Mouse (Mus musculus) stomach, embryonic 16.5 days (tissue): ENCODE results near the gene Plppr1. TPM values are rescaled to one million over a fixed set of nuclear protein-coding genes. Genes with fewer than 3 reads are reported as not detected.

Source experiments
- ATAC-seq: fragments of 200-750 bp; cut with Nextera tagmentation; 2 replicates; pipeline ENCODE4 v1.8.0; 2017; ENCODE audit warnings: moderate number of reproducible peaks, moderate TSS enrichment; ENCODE audit not compliant: insufficient read depth, low FRiP score
- H3K27ac ChIP-seq: fragments of 300-500 bp; sonication (generic); 2 replicates; pipeline ENCODE4 v1.5.1; 2014; ENCODE audit warnings: low read length
- H3K27me3 ChIP-seq: fragments of 300-500 bp; sonication (generic); 2 replicates; pipeline ENCODE4 v1.6.1; 2014; ENCODE audit warnings: low read length, control low read depth, mixed read lengths; ENCODE audit not compliant: control insufficient read depth, insufficient read depth
- H3K36me3 ChIP-seq: fragments of 300-500 bp; sonication (generic); 2 replicates; pipeline ENCODE4 v1.6.1; 2014; ENCODE audit warnings: low read length; ENCODE audit not compliant: control insufficient read depth, insufficient read depth
- H3K4me1 ChIP-seq: fragments of 300-500 bp; sonication (generic); 2 replicates; pipeline ENCODE4 v1.6.1; 2014; ENCODE audit warnings: low read length, control low read depth, mixed read lengths; ENCODE audit not compliant: control insufficient read depth, insufficient read depth
- H3K4me2 ChIP-seq: fragments of 300-500 bp; sonication (generic); 2 replicates; pipeline ENCODE4 v1.6.1; 2014; ENCODE audit warnings: low read depth, low read length, mixed read lengths
- H3K4me3 ChIP-seq: fragments of 300-500 bp; sonication (generic); replicated peaks from 2 replicates; pipeline ENCODE4 v1.5.1; 2014; ENCODE audit warnings: mild to moderate bottlenecking, low read length
- H3K9ac ChIP-seq: fragments of 300-500 bp; sonication (generic); 2 replicates; pipeline ENCODE4 v1.6.1; 2014; ENCODE audit warnings: low read length
- H3K9me3 ChIP-seq: fragments of 300-500 bp; sonication (generic); replicated peaks from 2 replicates; pipeline ENCODE4 v1.6.1; 2016; ENCODE audit warnings: low read length, control low read depth; ENCODE audit not compliant: control insufficient read depth
- WGBS: fragments of 180-500 bp; shearing (Covaris S2); extraction: QIAGEN DNeasy Blood & Tissue Kit; methylation state at CpG from one replicate; pipeline ENCODE4 v1.1.7; 2014; 5-methylcytosine and 5-hydroxymethylcytosine counted together
- polyA plus RNA-seq: library from polyadenylated mRNA; unstranded; fragments of >200 nt; fragmentation: Nextera tagmentation; extraction: Ambion mirVana; gene quantifications from 2 replicates; pipeline ENCODE4 v1.2.1, GENCODE M21; 2015

The Plppr1 gene
- polyA plus RNA-seq, 1 experiment from 2014 or later: 1.9 TPM

GRCm38 (mm10) chr4:49197125-49197747 is 138.2 kb downstream of the Plppr1 start:
- no peak overlapping the region for H3K4me3 ChIP-seq
- H3K9ac ChIP-seq: no peak overlapping the region
- H3K36me3 ChIP-seq: no peaks in the 10 kb centered on the region
- no peaks in the 10 kb centered on the region for H3K27me3 ChIP-seq
- 38% methylated on average over 8 of the region's 8 CpGs for WGBS
- peaks cover 3% of the 10 kb centered on the region; the same call in 1 of the 2 replicates for H3K4me1 ChIP-seq
- H3K27ac ChIP-seq: no peak overlapping the region
- no peaks in the 10 kb centered on the region for H3K9me3 ChIP-seq
- H3K4me2 ChIP-seq: no peak overlapping the region
- ATAC-seq: peak; percentile 93

- H3K27ac ChIP-seq: no peak overlapping the region
- H3K27me3 ChIP-seq: no peaks in the 10 kb centered on the region
- 89% methylated on average over 1 of the region's 1 CpGs for WGBS
- no peaks in the 10 kb centered on the region for H3K36me3 ChIP-seq
- H3K4me2 ChIP-seq: no peak overlapping the region
- no peaks in the 10 kb centered on the region for H3K9me3 ChIP-seq
- no peak overlapping the region for H3K4me3 ChIP-seq
- H3K9ac ChIP-seq: no peak overlapping the region
- no peak for ATAC-seq
- H3K4me1 ChIP-seq: peaks cover 4% of the 10 kb centered on the region; the same call in 1 of the 2 replicates
These were observed 151.4 kb downstream of the Plppr1 start for GRCm38 (mm10) chr4:49210457-49210856.

- no peaks in the 10 kb centered on the region for H3K27me3 ChIP-seq
- WGBS: 64% methylated on average over 5 of the region's 5 CpGs
- peaks cover 4% of the 10 kb centered on the region; the same call in 1 of the 2 replicates for H3K4me1 ChIP-seq
- H3K27ac ChIP-seq: no peak overlapping the region
- H3K36me3 ChIP-seq: no peaks in the 10 kb centered on the region
- H3K9me3 ChIP-seq: no peaks in the 10 kb centered on the region
- H3K9ac ChIP-seq: no peak overlapping the region
- no peak overlapping the region for H3K4me2 ChIP-seq
- no peak overlapping the region for H3K4me3 ChIP-seq
- ATAC-seq: no peak
These were observed 152.5 kb downstream of the Plppr1 start for GRCm38 (mm10) chr4:49211582-49211981.

GRCm38 (mm10) chr4:49212616-49213544 is 153.8 kb downstream of the Plppr1 start:
- no peak for ATAC-seq
- Histone ChIP-seq H3K9me3 (no peaks in the 10 kb centered on the region), H3K4me3 (no peak overlapping the region; the same call in 1 of the 2 replicates), H3K36me3 (no peaks in the 10 kb centered on the region), H3K4me2 (peak overlapping the region; percentile 19; the same call in 1 of the 2 replicates), H3K4me1 (peaks cover 4% of the 10 kb centered on the region; the same call in 1 of the 2 replicates), H3K9ac (no peak overlapping the region), H3K27ac (peak overlapping the region; percentile 23; the same call in 1 of the 2 replicates), H3K27me3 (no peaks in the 10 kb centered on the region)
- 51% methylated on average over 11 of the region's 11 CpGs for WGBS

GRCm38 (mm10) chr4:49214341-49214740 is 155.3 kb downstream of the Plppr1 start:
- Histone ChIP-seq H3K27me3 (no peaks in the 10 kb centered on the region), H3K4me2 (no peak overlapping the region), H3K9ac (no peak overlapping the region), H3K27ac (no peak overlapping the region), H3K36me3 (no peaks in the 10 kb centered on the region), H3K4me3 (no peak overlapping the region), H3K4me1 (peaks cover 4% of the 10 kb centered on the region; the same call in 1 of the 2 replicates), H3K9me3 (no peaks in the 10 kb centered on the region)
- no peak for ATAC-seq
- 69% methylated on average over 3 of the region's 3 CpGs for WGBS

GRCm38 (mm10) chr4:49223501-49223900 is 164.4 kb downstream of the Plppr1 start:
- H3K9ac ChIP-seq: no peak overlapping the region
- H3K27me3 ChIP-seq: no peaks in the 10 kb centered on the region
- no peak overlapping the region for H3K4me2 ChIP-seq
- no peaks in the 10 kb centered on the region for H3K4me1 ChIP-seq
- ATAC-seq: no peak
- no peak overlapping the region for H3K27ac ChIP-seq
- no peak overlapping the region for H3K4me3 ChIP-seq
- no peaks in the 10 kb centered on the region for H3K36me3 ChIP-seq
- H3K9me3 ChIP-seq: no peaks in the 10 kb centered on the region
- WGBS: 70% methylated on average over 6 of the region's 6 CpGs

- no peaks in the 10 kb centered on the region for H3K9me3 ChIP-seq
- no peaks in the 10 kb centered on the region for H3K4me1 ChIP-seq
- 44% methylated on average over 1 of the region's 1 CpGs for WGBS
- H3K27me3 ChIP-seq: no peaks in the 10 kb centered on the region
- no peak overlapping the region for H3K9ac ChIP-seq
- H3K27ac ChIP-seq: no peak overlapping the region
- H3K4me2 ChIP-seq: no peak overlapping the region
- no peak overlapping the region for H3K4me3 ChIP-seq
- ATAC-seq: no peak
- H3K36me3 ChIP-seq: no peaks in the 10 kb centered on the region
These were observed 165.9 kb downstream of the Plppr1 start for GRCm38 (mm10) chr4:49225021-49225420.

- H3K36me3 ChIP-seq: no peaks in the 10 kb centered on the region
- 72% methylated on average over 11 of the region's 11 CpGs for WGBS
- H3K9me3 ChIP-seq: no peaks in the 10 kb centered on the region
- H3K27ac ChIP-seq: no peak overlapping the region
- H3K4me3 ChIP-seq: no peak overlapping the region
- H3K4me1 ChIP-seq: no peaks in the 10 kb centered on the region
- H3K9ac ChIP-seq: no peak overlapping the region
- H3K27me3 ChIP-seq: no peaks in the 10 kb centered on the region
- no peak overlapping the region for H3K4me2 ChIP-seq
- no peak for ATAC-seq
These were observed 173.3 kb downstream of the Plppr1 start for GRCm38 (mm10) chr4:49232206-49233031.
